Mouse (Mus musculus) B cell, adult 62 days (primary cell): Measurements from ENCODE around the gene Avil. TPM values are rescaled to one million over a fixed set of nuclear protein-coding genes. Genes with fewer than 3 reads are reported as not detected.

Source experiments
- total RNA-seq: library from RNA; stranded (reverse); gene quantifications from 4 replicates; pipeline ENCODE4 v1.2.4, GENCODE M21; 2023

The Avil gene
- 0.18 to 1.0 TPM (median 0.74 TPM) in 4 replicates for total RNA-seq

DNA sequence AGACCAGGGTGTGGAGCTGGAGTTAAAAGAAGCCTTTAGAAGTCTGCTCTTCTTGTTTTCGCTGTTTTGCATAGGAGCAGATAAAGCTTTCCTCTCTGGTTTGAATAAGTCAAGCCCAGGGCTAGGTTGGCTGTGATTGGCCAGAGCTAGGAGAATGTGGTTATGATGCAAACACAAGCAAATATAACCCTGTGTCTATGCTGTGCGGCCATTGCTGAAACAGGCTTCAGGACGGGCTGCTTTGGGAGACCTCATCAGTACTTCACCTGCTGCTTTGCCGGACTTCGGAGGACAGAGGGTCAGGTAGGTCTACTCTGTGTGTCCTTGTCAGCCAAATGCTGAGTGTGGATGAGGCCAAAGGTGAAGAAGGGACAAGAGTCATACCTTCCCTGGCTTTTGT lies at the start of gene Avil:
Avil (plus strand) TSS at position 181 of the 400 bp plus-strand sequence.

DNA sequence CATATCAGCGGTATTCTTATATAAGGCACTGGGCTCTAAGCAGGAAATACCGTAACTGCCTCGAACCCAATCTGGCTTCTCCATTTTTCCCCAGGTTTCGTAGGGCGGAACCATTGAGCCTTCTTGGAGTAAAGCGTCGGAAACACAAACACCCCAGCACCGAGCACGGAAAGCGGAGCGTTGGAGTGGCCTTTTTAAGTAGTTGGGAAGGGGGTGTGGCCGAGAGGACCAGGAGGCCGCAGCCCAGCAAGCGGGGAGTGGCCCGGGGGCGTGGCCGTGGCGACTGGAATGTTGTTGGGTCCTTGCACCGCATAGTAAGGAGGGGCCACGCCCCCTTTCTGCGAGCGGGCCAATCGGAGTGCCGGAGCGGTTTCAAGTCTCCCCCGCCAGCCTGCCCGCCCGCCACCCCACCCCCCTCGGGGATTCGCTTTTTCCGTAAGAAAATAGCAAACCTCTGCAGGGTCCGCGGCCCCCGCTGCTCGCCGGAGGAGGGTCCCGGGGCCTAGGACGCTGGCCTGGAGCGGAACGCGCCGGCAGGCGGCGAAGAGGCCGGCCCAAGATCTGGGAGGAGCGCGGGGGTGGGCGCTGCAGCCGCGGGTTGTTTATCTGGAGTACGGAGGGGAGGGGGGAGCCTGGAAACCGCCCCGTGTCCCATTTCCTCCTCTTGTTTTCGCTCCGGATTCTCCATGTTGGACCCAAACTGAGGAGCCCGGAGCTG lies 22.1 kb upstream of the Avil start, which contains the start of gene Ctdsp2:
Ctdsp2 (plus strand) TSS at position 441 of the 718 bp plus-strand sequence.

DNA sequence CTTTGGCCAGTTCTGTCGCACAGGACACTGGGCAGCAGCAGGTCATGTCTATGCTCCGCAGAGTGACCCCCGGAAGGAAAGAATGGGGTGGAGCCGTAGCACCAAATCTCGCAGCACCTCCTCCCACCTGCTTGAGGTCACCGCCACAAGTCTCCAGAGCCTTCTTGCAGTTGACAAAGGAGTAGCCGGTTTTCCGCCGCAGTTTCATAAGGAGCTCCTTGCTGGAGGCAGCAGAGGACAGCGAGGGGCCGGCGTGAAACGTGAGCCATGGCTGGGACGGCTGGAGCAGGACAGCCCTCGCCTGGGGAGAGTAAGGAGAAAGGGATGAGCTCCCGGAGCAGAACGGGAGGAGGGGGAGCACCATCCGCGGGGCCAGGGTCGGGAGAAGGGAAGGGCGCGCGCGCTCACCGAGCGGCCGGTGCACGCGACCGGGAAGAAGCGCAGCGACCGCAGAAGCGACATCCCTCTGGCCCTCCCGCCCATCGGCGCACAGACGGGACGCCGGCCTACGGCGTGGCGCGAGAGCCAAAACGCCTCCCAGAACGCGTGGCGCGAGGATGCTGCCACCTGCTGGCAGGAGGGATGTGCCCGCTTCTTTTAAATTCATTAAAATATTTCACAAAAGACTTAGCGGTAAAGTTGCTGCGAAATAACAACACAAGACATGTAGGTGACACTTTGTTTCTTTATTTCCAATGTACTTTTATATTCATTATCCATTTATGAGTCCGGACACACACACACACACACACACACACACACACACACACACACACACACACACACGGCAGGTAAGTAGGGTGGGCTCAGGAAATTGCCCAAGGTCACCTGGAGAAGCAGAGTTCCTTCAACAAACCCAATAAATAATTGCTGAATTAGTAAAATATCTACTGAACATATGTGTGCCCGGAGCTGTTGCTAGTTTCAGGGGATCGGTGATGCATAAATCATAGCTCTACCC lies 30.1 kb downstream of the Avil start, which contains the start of gene Tsfm:
Tsfm (minus strand) TSS at position 505 of the 961 bp plus-strand sequence.

DNA sequence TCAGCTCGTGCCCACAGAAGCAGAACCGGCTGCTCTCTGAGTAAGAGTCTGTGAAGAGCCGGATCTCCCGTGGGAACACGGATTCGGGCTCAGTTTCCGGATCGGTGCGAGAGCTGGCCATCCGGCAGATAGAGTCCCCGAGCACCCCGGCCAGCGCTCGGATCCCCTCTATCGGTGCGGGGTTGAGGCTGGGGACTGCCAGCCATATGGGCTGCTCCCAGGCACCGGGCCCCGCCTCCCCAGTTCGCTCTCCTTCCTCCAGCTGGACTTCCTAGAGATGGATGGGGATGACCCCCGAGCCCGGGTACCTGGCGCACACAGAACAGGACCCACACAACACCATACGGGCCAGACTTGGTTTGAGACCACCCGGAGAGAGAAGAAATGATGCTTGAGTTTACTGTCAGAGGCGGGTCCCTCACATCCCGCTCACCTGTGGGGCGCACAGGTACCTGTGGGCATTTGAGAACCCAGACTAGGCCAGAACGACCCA lies 40.8 kb downstream of the Avil start, which contains the start of the genes Mettl1 and Eef1akmt3:
Mettl1 (plus strand) TSS at position 141 of the 493 bp plus-strand sequence.
Eef1akmt3 (minus strand) TSS at position 240 of the 493 bp plus-strand sequence.

DNA sequence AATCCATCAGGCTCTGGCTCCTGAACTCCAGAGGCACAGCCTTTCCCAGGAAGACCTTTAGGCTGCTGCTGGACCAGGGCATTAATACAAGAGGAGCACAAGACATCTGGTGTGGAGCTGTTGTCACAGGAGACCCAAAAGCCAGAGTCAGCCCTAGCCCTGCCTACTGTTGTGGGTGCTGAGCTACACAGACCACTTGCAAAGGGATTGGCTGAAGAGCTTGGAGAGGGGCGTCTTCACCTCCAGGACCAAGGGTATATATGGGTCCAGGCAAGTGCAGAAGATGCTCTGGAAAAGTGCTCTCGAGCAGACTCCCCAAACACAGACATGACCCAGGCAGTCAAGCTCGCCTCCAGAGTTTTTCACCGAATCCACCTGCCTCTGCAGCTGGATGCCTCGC lies 47.4 kb downstream of the Avil start, which contains the start of gene Cyp27b1:
Cyp27b1 (plus strand) TSS at position 297 of the 400 bp plus-strand sequence.

DNA sequence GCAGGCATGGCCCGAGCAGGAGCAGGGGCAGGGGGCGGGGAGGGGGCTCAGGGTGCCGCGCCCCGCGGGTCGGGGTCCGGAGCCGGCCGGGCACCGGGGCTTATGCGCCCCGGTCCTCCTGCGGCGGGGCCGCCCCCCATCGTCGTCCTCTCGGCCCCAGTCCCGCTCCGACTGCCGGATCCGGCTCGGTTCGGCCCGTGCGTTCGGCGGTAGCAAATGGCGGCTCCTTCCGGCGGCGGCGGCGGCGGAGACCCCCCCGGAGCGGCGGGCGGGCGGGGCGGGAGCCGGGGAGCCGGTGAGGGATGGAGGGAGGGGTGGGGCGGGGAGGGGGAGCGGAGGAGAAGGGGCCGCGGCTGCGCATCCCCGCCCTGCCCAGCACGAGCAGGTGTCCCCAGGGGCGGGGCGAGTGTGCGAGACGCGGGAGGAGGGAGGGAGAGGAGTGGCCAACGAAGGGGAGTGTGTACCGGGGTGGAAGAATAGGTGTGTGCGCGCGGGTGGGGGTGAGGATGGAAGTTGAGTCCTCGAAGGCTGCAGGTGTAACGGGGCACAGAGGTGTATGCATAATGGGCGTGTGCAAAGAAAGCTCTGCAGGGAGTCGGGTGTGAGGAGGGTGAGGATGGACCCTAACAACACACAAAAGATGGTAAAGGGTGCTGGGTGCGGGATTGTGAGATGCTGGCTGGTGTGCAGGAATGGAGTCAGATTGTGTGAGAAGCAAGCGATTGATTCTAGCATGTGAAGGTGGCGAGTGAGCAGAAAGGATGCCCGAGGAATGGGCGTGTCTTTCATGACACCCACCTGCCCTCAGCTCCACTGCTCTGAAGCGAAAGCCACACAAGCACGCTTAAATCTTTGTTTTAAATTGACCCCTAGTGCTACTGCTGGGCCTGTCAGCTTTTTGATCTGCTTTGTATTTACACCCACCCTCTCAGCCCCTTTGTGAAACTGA lies 59.7 kb downstream of the Avil start, which contains the start of gene March9:
March9 (minus strand) TSS at position 217 of the 949 bp plus-strand sequence.

DNA sequence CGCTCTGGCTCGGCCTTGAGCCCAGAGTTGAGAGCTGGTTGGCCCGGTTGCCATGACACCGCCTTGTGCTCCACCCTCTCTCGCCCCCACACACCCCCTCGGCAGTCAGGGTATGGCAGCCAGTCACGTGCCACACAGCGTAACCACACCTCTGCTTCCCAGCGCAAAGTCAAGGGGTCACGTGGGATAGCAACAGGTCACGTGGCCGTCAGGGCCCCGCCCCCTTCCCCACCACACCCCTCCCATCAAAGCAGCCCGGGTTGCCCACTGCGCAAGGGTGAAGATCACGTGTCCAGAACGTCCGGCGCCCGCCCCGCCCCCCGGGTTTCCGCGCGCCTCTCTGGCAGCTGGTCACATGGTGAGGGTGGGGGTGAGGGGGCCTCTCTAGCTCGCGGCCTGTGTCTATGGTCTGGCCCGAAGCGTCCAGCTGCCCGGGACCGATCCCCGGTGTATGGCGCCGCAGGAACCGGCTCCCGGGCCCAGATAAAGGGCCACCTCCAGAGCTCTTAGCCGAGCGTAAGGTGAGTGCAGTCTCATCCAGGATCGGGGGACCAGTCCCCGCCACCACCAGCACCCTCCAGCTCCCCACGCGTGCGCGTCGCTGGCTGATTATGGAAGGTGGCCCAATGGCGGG lies 62.8 kb downstream of the Avil start, which contains the start of gene Cdk4:
Cdk4 (plus strand) TSS at position 296 of the 634 bp plus-strand sequence.

Other genes with a start within 250 kb of the Avil start
- gene Atp23, start 99.4 kb upstream of the Avil start, total RNA-seq, result 6.1 to 7.8 TPM (median 7.4 TPM) in 4 replicates
- 45.1 to 53.9 TPM (median 51.9 TPM) in 4 replicates for gene Ctdsp2, start 22.0 kb upstream of the Avil start, total RNA-seq
- 20.5 to 21.8 TPM (median 21.3 TPM) in 4 replicates for gene Tsfm, start 30.1 kb downstream of the Avil start, total RNA-seq
- 16.3 to 24.7 TPM (median 19.8 TPM) in 4 replicates for gene Mettl1, start 40.7 kb downstream of the Avil start, total RNA-seq
- gene Eef1akmt3, start 40.8 kb downstream of the Avil start, total RNA-seq, result 0.25 TPM in 1 of 4 replicates, not detected in the others
- gene Cyp27b1, start 47.5 kb downstream of the Avil start, total RNA-seq, result 1.2 to 2.1 TPM in 2 of 4 replicates, not detected in the others
- gene March9, start 59.5 kb downstream of the Avil start, total RNA-seq, result 2.8 to 3.4 TPM (median 3.3 TPM) in 4 replicates
- gene Cdk4, start 62.8 kb downstream of the Avil start, total RNA-seq, result 127 to 135 TPM (median 129 TPM) in 4 replicates
- 20.0 to 26.6 TPM (median 22.0 TPM) in 4 replicates for gene Tspan31, start 69.6 kb downstream of the Avil start, total RNA-seq
- gene Agap2, start 74.6 kb downstream of the Avil start, total RNA-seq, result 97.5 to 109 TPM (median 105 TPM) in 4 replicates
- 80.1 to 89.5 TPM (median 81.2 TPM) in 4 replicates for gene Os9, start 120.4 kb downstream of the Avil start, total RNA-seq
- gene B4galnt1, start 164.5 kb downstream of the Avil start, total RNA-seq, result 467 to 503 TPM (median 480 TPM) in 4 replicates
- gene Slc26a10, start 179.9 kb downstream of the Avil start, total RNA-seq, result not detected in 4 replicates
- 0.33 TPM in 1 of 4 replicates, not detected in the others for gene Arhgef25, start 189.4 kb downstream of the Avil start, total RNA-seq
- gene Dtx3, start 195.0 kb downstream of the Avil start, total RNA-seq, result 63.9 to 74.8 TPM (median 72.1 TPM) in 4 replicates
- 61.9 to 65.3 TPM (median 63.0 TPM) in 4 replicates for gene Pip4k2c, start 210.9 kb downstream of the Avil start, total RNA-seq